Mouse (Mus musculus) ovary, postnatal 36 days (tissue): ENCODE results near the gene Uso1.

Experiments used
- DNase-seq: peaks from one replicate; pipeline ENCODE4 v3.0.0; 2022; ENCODE audit warnings: low spot score, mixed read lengths

The Uso1 gene

DNA sequence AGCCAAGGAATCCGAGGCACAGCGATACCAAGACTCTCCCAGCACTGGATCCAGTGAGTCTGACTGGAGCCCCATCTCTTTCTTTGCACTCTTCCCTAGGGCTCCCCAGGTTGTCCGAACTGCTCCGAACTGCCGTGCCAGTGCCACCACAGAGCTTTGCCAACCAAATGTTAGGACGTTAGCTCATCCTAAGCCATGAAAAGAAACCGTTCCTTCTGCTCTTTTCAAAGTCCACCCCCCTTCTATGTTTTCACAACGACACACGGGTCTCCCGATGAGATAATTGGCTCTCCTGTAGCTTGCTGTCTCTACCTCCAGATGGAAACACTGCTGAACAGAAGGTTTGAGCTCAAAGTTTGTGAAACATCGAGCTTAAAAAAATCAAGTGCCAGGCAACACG is 103.0 kb downstream of the Uso1 start:
- no peak for DNase-seq

DNA sequence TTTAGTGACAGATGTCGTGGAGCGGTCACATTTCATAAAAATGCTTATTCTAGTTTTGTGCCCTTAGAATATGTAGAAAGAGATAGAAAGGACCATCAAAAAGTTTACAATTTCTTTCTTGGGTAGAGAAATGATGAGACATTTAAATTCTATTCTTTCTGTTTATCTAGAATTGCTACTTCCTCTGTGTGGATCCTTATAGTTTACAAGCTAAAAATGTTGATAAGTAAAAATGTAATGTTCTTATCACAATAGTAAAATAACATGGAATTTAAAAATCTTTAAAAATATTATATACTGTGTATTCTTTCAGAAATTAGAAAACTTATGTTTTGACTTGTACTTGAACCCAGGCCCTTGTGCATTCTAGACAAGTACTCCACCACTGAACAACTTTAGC is 107.2 kb downstream of the Uso1 start:
- DNase-seq, result no peak

DNA sequence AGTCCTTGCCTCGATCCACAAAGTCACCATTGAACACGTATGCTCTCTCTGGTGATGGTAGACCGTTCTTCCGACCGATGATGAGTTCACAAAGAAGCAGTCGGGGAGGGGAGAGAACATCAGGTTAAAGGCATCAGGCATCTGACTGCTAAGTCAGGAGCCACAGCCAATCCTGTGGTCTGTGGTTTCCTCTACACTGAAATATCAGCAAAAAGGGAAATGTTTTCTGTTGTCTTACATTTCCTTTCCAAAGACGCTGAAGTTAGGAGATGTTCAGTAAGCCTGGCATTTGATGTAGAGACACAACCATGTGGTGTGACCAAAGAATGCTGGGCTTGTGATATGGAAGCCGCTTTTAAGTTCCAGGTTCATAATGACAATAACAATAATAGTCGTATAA is 107.7 kb downstream of the Uso1 start:
- no peak for DNase-seq

DNA sequence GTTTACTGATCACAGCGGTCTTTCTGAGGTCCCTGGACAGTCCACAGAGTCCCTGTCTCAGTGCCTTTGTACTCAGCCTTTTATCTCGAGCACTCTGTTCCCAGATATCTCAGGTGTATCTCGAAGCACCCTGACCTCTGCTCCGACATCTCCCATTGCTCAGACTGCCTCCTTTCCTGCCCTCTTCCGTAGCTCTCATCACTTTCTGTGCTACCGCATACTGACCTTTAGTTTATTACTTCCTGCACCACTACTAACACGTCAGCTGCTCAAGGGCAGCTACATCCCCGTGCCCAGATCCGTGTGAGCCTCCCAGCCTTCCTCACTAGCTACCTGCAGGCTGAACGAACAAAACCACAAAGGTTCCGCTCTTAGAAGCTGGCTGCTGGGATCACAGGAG is 110.9 kb downstream of the Uso1 start:
- DNase-seq, result no peak

DNA sequence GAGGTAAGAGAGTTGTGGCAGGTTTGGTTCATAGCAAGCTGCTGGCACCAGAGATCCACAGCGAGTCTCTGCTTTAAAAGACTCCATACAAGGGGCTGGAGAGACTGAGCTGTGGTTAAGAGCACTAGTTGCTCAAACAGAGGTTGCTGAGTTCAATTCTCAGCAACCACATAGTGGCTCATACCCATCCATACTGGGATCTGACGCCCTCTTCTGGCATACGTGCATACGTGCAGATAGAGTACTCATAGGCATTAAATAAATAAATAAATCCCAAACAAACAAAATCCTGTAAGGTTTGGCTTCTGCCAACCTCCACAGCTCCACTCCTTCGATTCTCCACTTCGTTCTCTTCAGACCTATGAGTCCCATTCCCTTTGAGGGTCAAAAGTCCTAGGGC is 114.3 kb downstream of the Uso1 start:
- no peak for DNase-seq
